28 mouse cellular contexts compared by ENCODE assay signal in genomic region chr5:135292001-135292400, GRCm38 (mm10). TPM values are rescaled to one million over a fixed set of nuclear protein-coding genes. Genes with fewer than 3 reads are reported as not detected.
DNase-seq lines count a peak whose midpoint lies in the region; ATAC-seq lines count a peak whose summit lies in the region.
"Had no signal": no experiment of that assay in that cellular context is flagged by ENCODE, and none has a peak within 500 bp of the region (broad histone marks: within the 10 kb centered on the region; RNA-seq: fewer than 3 reads in every experiment).

No protein-coding gene starts in this region.

- 75% methylated on average over 2 of the region's 2 CpGs for WGBS in embryonic facial prominence, embryonic 14.5 days
- WGBS in limb, embryonic 11.5 days: 82% methylated on average over 2 of the region's 2 CpGs

- no peaks in the 10 kb centered on the region for H3K27me3 ChIP-seq in embryonic facial prominence, embryonic 14.5 days (replicated peaks; ENCODE audit: control insufficient read depth, insufficient read depth, low read length)
- no peaks in the 10 kb centered on the region for H3K27me3 ChIP-seq in limb, embryonic 11.5 days (ENCODE audit: control insufficient read depth, insufficient read depth, low read length)
- H3K27me3 ChIP-seq: embryonic facial prominence, embryonic 12.5 days; forebrain, embryonic 12.5 days; forebrain, embryonic 15.5 days had no signal

- no peak overlapping the region for H3K9ac ChIP-seq in embryonic facial prominence, embryonic 14.5 days (ENCODE audit: low read depth, low read length)
- no peak overlapping the region for H3K9ac ChIP-seq in limb, embryonic 11.5 days (ENCODE audit: low read length)
- H3K9ac ChIP-seq: embryonic facial prominence, embryonic 12.5 days; forebrain, embryonic 12.5 days; forebrain, embryonic 15.5 days; heart, embryonic 13.5 days; hindbrain, embryonic 14.5 days had no signal

- H3K4me1 ChIP-seq in embryonic facial prominence, embryonic 14.5 days (ENCODE audit: control insufficient read depth, insufficient read depth, low read length): no peaks in the 10 kb centered on the region
- peaks cover 10% of the 10 kb centered on the region for H3K4me1 ChIP-seq in limb, embryonic 11.5 days (ENCODE audit: control insufficient read depth, insufficient read depth, low read length)
- H3K4me1 ChIP-seq: embryonic facial prominence, embryonic 12.5 days; forebrain, embryonic 15.5 days; heart, embryonic 13.5 days had no signal

- no peaks in the 10 kb centered on the region for H3K9me3 ChIP-seq in embryonic facial prominence, embryonic 14.5 days (ENCODE audit: control insufficient read depth, low read length)
- H3K9me3 ChIP-seq in limb, embryonic 11.5 days (ENCODE audit: control insufficient read depth, low read length): no peaks in the 10 kb centered on the region
- H3K9me3 ChIP-seq: embryonic facial prominence, embryonic 12.5 days; forebrain, embryonic 12.5 days; forebrain, embryonic 15.5 days; heart, embryonic 13.5 days had no signal

- ATAC-seq in embryonic facial prominence, embryonic 14.5 days (ENCODE audit: low read depth): peak; percentile 47; the same call in 1 of the 2 replicates
- no peak for ATAC-seq in limb, embryonic 11.5 days (ENCODE audit: insufficient number of reproducible peaks, low FRiP score, low TSS enrichment, low read depth)
- ATAC-seq: activated CD4-positive, CD25-positive, alpha-beta regulatory T cell, adult 4 months; CD4-positive, CD25-positive, alpha-beta regulatory T cell, adult 4 months; forebrain, embryonic 15.5 days; hindbrain, postnatal 0 days; inflammation-experienced regulatory T-cells, adult 6 months had no signal

- H3K4me2 ChIP-seq in embryonic facial prominence, embryonic 14.5 days (ENCODE audit: low read depth, low read length): no peak overlapping the region
- no peak overlapping the region; the same call in 1 of the 2 replicates for H3K4me2 ChIP-seq in limb, embryonic 11.5 days (ENCODE audit: low read depth, severe bottlenecking)
- H3K4me2 ChIP-seq: embryonic facial prominence, embryonic 12.5 days; forebrain, embryonic 12.5 days; forebrain, embryonic 15.5 days; heart, embryonic 13.5 days; hindbrain, embryonic 14.5 days had no signal

- no peak overlapping the region for H3K27ac ChIP-seq in embryonic facial prominence, embryonic 14.5 days (replicated peaks; ENCODE audit: low read depth, low read length)
- 0 out of 2 replicates have a peak overlapping the region, but pooled peaks have one; percentile 12 for H3K27ac ChIP-seq in limb, embryonic 11.5 days (replicated peaks; ENCODE audit: low read depth, low read length)
- H3K27ac ChIP-seq: embryonic facial prominence, embryonic 12.5 days; forebrain, embryonic 12.5 days; forebrain, embryonic 15.5 days; heart, adult 2 months; heart, embryonic 13.5 days; hindbrain, embryonic 14.5 days; hindbrain, postnatal 0 days had no signal

- H3K36me3 ChIP-seq in embryonic facial prominence, embryonic 14.5 days (ENCODE audit: control insufficient read depth, insufficient read depth, low read length): no peaks in the 10 kb centered on the region
- H3K36me3 ChIP-seq in limb, embryonic 11.5 days (ENCODE audit: control insufficient read depth, insufficient read depth, low read length): no peaks in the 10 kb centered on the region
- H3K36me3 ChIP-seq: embryonic facial prominence, embryonic 12.5 days; forebrain, embryonic 12.5 days; forebrain, embryonic 15.5 days; heart, embryonic 13.5 days had no signal

- H3K4me3 ChIP-seq in embryonic facial prominence, embryonic 14.5 days (ENCODE audit: low read depth, low read length): no peak overlapping the region
- no peak overlapping the region for H3K4me3 ChIP-seq in limb, embryonic 11.5 days (ENCODE audit: low read depth, low read length)
- H3K4me3 ChIP-seq: embryonic facial prominence, embryonic 12.5 days; erythroblast, embryonic 14.5 days; forebrain, embryonic 12.5 days; forebrain, embryonic 15.5 days; heart, adult 2 months; heart, embryonic 13.5 days had no signal

- DNase-seq in testis, postnatal 10 days (ENCODE audit: low spot score): peak; percentile 35
- no peak for DNase-seq in testis, postnatal 14 days (ENCODE audit: low spot score)
- DNase-seq in embryonic facial prominence, embryonic 14.5 days (ENCODE audit: low spot score): no peak
- no peak for DNase-seq in limb, embryonic 11.5 days (ENCODE audit: low spot score)
- DNase-seq in cerebellum, postnatal 25 days: no peak
- DNase-seq in Muller cell, postnatal 12 days (ENCODE audit: inconsistent ontology term): no peak
- DNase-seq: adrenal gland, adult 8-10 months; adrenal gland, postnatal 25 days; cerebellum, adult 11-12 months; cerebellum, adult 8-10 months; cerebellum, postnatal 10 days; gastrocnemius, postnatal 25 days; heart, adult 2 months; heart, postnatal 14 days; heart, postnatal 4 days had no signal

RNA-seq across cellular contexts. Expression of gene Fzd9, which starts 41.0 kb away (rescaled TPM):
- 21.6 and 21.7 TPM in 2 replicates for polyA plus RNA-seq in embryonic facial prominence, embryonic 14.5 days (2014; fragmentation: Nextera tagmentation; extraction: Ambion mirVana)
- 3.3 TPM in 2 replicates for polyA plus RNA-seq in limb, embryonic 11.5 days (2014; fragmentation: Nextera tagmentation; extraction: Ambion mirVana)
- polyA plus RNA-seq: activated CD4-positive, CD25-positive, alpha-beta regulatory T cell, adult 4 months; CD4-positive, CD25-positive, alpha-beta regulatory T cell, adult 4 months had no signal

RNA-seq across cellular contexts. Expression of gene Fkbp6, which starts 57.8 kb away (rescaled TPM):
- 0.17 TPM in 1 of 2 replicates, not detected in the other for polyA plus RNA-seq in embryonic facial prominence, embryonic 14.5 days (2014; fragmentation: Nextera tagmentation; extraction: Ambion mirVana)
- polyA plus RNA-seq in limb, embryonic 11.5 days (2014; fragmentation: Nextera tagmentation; extraction: Ambion mirVana): 0.12 and 0.20 TPM in 2 replicates
- polyA plus RNA-seq: activated CD4-positive, CD25-positive, alpha-beta regulatory T cell, adult 4 months; C2C12; CD4-positive, CD25-positive, alpha-beta regulatory T cell, adult 4 months; embryonic facial prominence, embryonic 12.5 days; erythroblast, embryonic 14.5 days; gonadal fat pad, adult 2 months; heart, adult 2 months; heart, embryonic 16.5 days; inflammation-experienced regulatory T-cells, adult 6 months had no signal
